Mouse (Mus musculus): ENCODE results near the gene Fv1.

GRCm38 (mm10) chr4:147866056-147866455 lies 2.7 kb upstream of the Fv1 start:
- TF ChIP-seq CTCF (IDR thresholded peaks at IDR 0.05; ENCODE audit: low read depth) = no peak
- no peak for TF ChIP-seq EP300 (optimal IDR thresholded peaks at IDR 0.05)

Measured in stomach, postnatal 0 days (tissue).